Mouse (Mus musculus) limb, embryonic 13.5 days (tissue): Measurements from ENCODE around the gene Rab3b. TPM values are rescaled to one million over a fixed set of nuclear protein-coding genes. Genes with fewer than 3 reads are reported as not detected.

Source experiments
- ATAC-seq: fragments of 200-750 bp; cut with Nextera tagmentation; 2 replicates; pipeline ENCODE4 v1.8.0; 2017; ENCODE audit warnings: low read depth, moderate number of reproducible peaks, moderate TSS enrichment; ENCODE audit not compliant: low FRiP score
- H3K27ac ChIP-seq: fragments of 300-500 bp; sonication (generic); 2 replicates; pipeline ENCODE4 v1.5.1; 2015; ENCODE audit warnings: inconsistent platforms, mild to moderate bottlenecking, moderate library complexity
- H3K27me3 ChIP-seq: fragments of 300-500 bp; sonication (generic); 2 replicates; pipeline ENCODE4 v1.6.1; 2015; ENCODE audit warnings: mild to moderate bottlenecking, inconsistent platforms
- H3K36me3 ChIP-seq: fragments of 300-500 bp; sonication (generic); 2 replicates; pipeline ENCODE4 v1.6.1; 2015; ENCODE audit warnings: inconsistent platforms, mild to moderate bottlenecking, moderate library complexity
- H3K4me1 ChIP-seq: fragments of 300-500 bp; sonication (generic); 2 replicates; pipeline ENCODE4 v1.6.1; 2015; ENCODE audit warnings: inconsistent platforms
- H3K4me2 ChIP-seq: fragments of 300-500 bp; sonication (generic); replicated peaks from 2 replicates; pipeline ENCODE4 v1.6.1; 2015; ENCODE audit warnings: inconsistent platforms, mild to moderate bottlenecking, moderate library complexity
- H3K4me3 ChIP-seq: fragments of 300-500 bp; sonication (generic); 2 replicates; pipeline ENCODE4 v1.5.1; 2015; ENCODE audit warnings: moderate library complexity, mild to moderate bottlenecking, inconsistent platforms
- H3K9ac ChIP-seq: fragments of 300-500 bp; sonication (generic); 2 replicates; pipeline ENCODE4 v1.6.1; 2015; ENCODE audit warnings: mild to moderate bottlenecking, inconsistent platforms
- H3K9me3 ChIP-seq: fragments of 300-500 bp; sonication (generic); 2 replicates; pipeline ENCODE4 v1.6.1; 2016; ENCODE audit warnings: inconsistent platforms
- WGBS: fragments of 180-500 bp; shearing (Covaris S2); methylation state at CpG from one replicate; pipeline ENCODE4 v1.1.7; 2015; 5-methylcytosine and 5-hydroxymethylcytosine counted together
- polyA plus RNA-seq: library from polyadenylated mRNA; unstranded; fragments of >200 nt; fragmentation: Nextera tagmentation; extraction: Ambion mirVana; gene quantifications from 2 replicates; pipeline ENCODE4 v1.2.1, GENCODE M21; 2015

The Rab3b gene
- polyA plus RNA-seq, 1 experiment from 2014 or later, result 19.7 TPM

DNA sequence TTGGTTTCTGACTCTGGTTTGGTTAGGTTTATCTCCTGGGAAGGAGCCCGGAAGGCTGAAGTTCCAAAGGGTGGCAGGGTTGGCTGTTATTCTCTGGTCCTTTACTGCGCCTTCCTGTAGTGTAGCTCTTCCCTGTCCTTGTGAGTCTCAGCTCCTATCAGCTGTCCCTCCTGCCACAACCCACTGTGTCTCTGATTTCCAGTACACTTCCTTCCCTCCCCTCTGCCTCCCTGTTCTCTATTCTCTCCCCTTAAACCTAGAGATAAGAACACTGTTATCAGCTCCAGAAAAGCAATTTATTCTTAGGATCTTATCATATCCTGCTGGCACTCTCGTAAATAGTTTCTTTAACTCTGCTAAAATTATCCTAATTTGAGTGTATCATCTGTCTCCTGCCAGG, 90.7 kb downstream of the Rab3b start:
- no peaks in the 10 kb centered on the region for H3K27me3 ChIP-seq
- H3K4me2 ChIP-seq, result no peak overlapping the region
- H3K4me3 ChIP-seq, result no peak overlapping the region
- H3K4me1 ChIP-seq, result no peaks in the 10 kb centered on the region
- no peaks in the 10 kb centered on the region for H3K9me3 ChIP-seq
- no peak for ATAC-seq
- H3K36me3 ChIP-seq, result no peaks in the 10 kb centered on the region
- no peak overlapping the region for H3K9ac ChIP-seq
- H3K27ac ChIP-seq, result no peak overlapping the region
- 89% methylated on average over 3 of the region's 3 CpGs for whole genome bisulfite sequencing

GRCm38 (mm10) chr4:108971054-108971453, 92.2 kb downstream of the Rab3b start:
- Histone ChIP-seq H3K9ac (no peak overlapping the region), H3K36me3 (no peaks in the 10 kb centered on the region), H3K9me3 (no peaks in the 10 kb centered on the region), H3K4me1 (no peaks in the 10 kb centered on the region), H3K4me2 (no peak overlapping the region), H3K4me3 (no peak overlapping the region), H3K27ac (no peak overlapping the region), H3K27me3 (no peaks in the 10 kb centered on the region)
- ATAC-seq, result no peak
- 76% methylated on average over 5 of the region's 5 CpGs for WGBS

GRCm38 (mm10) chr4:108976458-108977071, 97.7 kb downstream of the Rab3b start:
- H3K27ac ChIP-seq, result no peak overlapping the region
- no peaks in the 10 kb centered on the region for H3K9me3 ChIP-seq
- H3K4me3 ChIP-seq, result no peak overlapping the region
- H3K4me2 ChIP-seq, result no peak overlapping the region
- H3K36me3 ChIP-seq, result no peaks in the 10 kb centered on the region
- ATAC-seq, result no peak
- no peaks in the 10 kb centered on the region for H3K4me1 ChIP-seq
- H3K9ac ChIP-seq, result no peak overlapping the region
- 43% methylated on average over 6 of the region's 6 CpGs for WGBS
- H3K27me3 ChIP-seq, result no peaks in the 10 kb centered on the region

- Histone ChIP-seq H3K36me3 (no peaks in the 10 kb centered on the region), H3K4me1 (no peaks in the 10 kb centered on the region), H3K4me2 (no peak overlapping the region), H3K9ac (no peak overlapping the region), H3K4me3 (no peak overlapping the region), H3K27me3 (no peaks in the 10 kb centered on the region), H3K9me3 (no peaks in the 10 kb centered on the region), H3K27ac (no peak overlapping the region)
- no peak for ATAC-seq
- WGBS, result 81% methylated on average over 1 of the region's 1 CpGs
These were observed 108.1 kb downstream of the Rab3b start for GRCm38 (mm10) chr4:108986833-108987472.

DNA sequence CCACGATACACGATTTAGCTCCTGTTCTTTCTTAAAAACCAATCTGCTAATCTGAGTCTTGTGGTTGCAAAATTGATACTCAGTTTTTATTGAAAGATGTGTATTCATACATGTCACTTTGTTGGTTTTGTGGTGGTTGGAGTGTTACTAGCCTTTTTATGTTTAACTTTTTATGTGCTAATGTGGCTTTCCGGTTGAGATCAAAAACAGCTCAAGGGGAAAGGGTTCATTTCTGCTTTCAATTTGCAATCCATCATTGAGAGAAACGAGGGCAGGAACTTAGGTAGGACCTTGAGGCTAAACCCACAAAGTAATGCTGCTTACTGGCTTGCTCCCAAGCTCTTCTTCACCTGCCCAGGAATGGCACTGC, 108.6 kb downstream of the Rab3b start:
- Histone ChIP-seq H3K27me3 (no peaks in the 10 kb centered on the region), H3K9me3 (no peaks in the 10 kb centered on the region), H3K4me2 (no peak overlapping the region), H3K36me3 (no peaks in the 10 kb centered on the region), H3K4me1 (no peaks in the 10 kb centered on the region), H3K27ac (no peak overlapping the region), H3K9ac (no peak overlapping the region), H3K4me3 (no peak overlapping the region)
- WGBS, result 53% methylated on average over 4 of the region's 4 CpGs
- ATAC-seq, result no peak

- Histone ChIP-seq H3K27ac (no peak overlapping the region), H3K9me3 (no peaks in the 10 kb centered on the region), H3K36me3 (no peaks in the 10 kb centered on the region), H3K4me3 (no peak overlapping the region), H3K4me2 (no peak overlapping the region), H3K4me1 (no peaks in the 10 kb centered on the region), H3K9ac (no peak overlapping the region), H3K27me3 (no peaks in the 10 kb centered on the region)
- 61% methylated on average over 2 of the region's 2 CpGs for WGBS
- ATAC-seq, result no peak
These were observed 110.6 kb downstream of the Rab3b start for GRCm38 (mm10) chr4:108989430-108989829.

- Histone ChIP-seq H3K27me3 (no peaks in the 10 kb centered on the region), H3K27ac (no peak overlapping the region)
These were observed 111.2 kb downstream of the Rab3b start for GRCm38 (mm10) chr4:108990032-108990431.

DNA sequence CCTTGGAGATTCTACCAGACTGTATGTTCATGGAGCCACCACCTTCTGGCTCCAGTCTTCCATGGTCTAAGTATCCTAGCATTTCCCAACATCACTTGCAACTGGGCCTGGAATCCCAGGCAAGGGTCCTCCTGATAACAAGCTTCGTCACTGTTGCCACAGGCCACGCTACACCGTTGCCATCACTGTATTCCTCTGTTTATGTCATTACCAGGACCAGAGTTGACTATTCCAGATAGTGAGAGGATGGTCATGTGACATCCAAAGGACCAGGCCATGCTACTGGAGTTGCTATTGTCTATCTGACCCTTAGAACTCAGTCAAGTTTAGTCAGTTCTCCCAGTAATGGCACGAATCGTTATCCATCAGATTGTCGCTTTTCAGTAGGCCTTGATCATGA, 111.7 kb downstream of the Rab3b start:
- Histone ChIP-seq H3K9ac (no peak overlapping the region), H3K27ac (no peak overlapping the region), H3K4me3 (no peak overlapping the region), H3K4me2 (no peak overlapping the region), H3K27me3 (no peaks in the 10 kb centered on the region), H3K4me1 (no peaks in the 10 kb centered on the region), H3K9me3 (no peaks in the 10 kb centered on the region), H3K36me3 (no peaks in the 10 kb centered on the region)
- WGBS, result 91% methylated on average over 6 of the region's 6 CpGs
- ATAC-seq, result no peak

More at GRCm38 (mm10) chr4:108990032-108990431, 111.2 kb downstream of the Rab3b start:
- no peaks in the 10 kb centered on the region for H3K36me3 ChIP-seq
- no peak for ATAC-seq
- H3K9me3 ChIP-seq, result no peaks in the 10 kb centered on the region
- no peak overlapping the region for H3K4me2 ChIP-seq
- H3K4me3 ChIP-seq, result no peak overlapping the region
- no peaks in the 10 kb centered on the region for H3K4me1 ChIP-seq
- no peak overlapping the region for H3K9ac ChIP-seq

DNA sequence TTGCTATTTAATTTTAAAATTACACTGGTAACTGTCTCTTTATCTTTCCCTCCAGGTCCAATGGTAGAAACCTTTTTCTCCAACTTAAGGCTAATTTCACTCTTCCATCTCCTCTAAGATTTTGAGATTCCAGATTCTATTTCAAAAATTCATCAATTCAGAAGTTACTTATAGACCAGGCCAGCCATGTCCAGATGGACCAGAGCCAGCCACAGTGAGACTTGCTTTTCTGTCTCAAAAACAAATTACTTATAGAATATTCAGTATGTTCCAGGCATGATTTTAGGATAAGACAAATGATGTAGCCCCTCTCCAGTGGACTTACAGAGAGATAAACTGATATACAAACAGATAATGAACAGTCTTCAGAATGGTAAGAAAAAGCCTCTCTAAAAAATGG, 112.9 kb downstream of the Rab3b start:
- no peak overlapping the region for H3K4me3 ChIP-seq
- H3K4me2 ChIP-seq, result no peak overlapping the region
- no peaks in the 10 kb centered on the region for H3K4me1 ChIP-seq
- H3K27me3 ChIP-seq, result no peaks in the 10 kb centered on the region
- ATAC-seq, result no peak
- no peak overlapping the region for H3K27ac ChIP-seq
- H3K9me3 ChIP-seq, result no peaks in the 10 kb centered on the region
- no peak overlapping the region for H3K9ac ChIP-seq
- no peaks in the 10 kb centered on the region for H3K36me3 ChIP-seq

Other genes with a start within 250 kb of the Rab3b start
- gene 3110021N24Rik, start 159.4 kb upstream of the Rab3b start, polyA plus RNA-seq, result 2.0 and 3.4 TPM in 2 replicates
- gene Zfyve9, start 98.3 kb upstream of the Rab3b start, polyA plus RNA-seq, result 5.7 and 6.7 TPM in 2 replicates
- gene Btf3l4, start 45.4 kb upstream of the Rab3b start, polyA plus RNA-seq, result 198 and 209 TPM in 2 replicates
- gene Txndc12, start 44.5 kb upstream of the Rab3b start, polyA plus RNA-seq, result 115 and 121 TPM in 2 replicates
- gene Kti12, start 31.3 kb upstream of the Rab3b start, polyA plus RNA-seq, result 49.6 and 50.5 TPM in 2 replicates
- gene A730015C16Rik, start 30.4 kb upstream of the Rab3b start, polyA plus RNA-seq, result 1.5 and 1.6 TPM in 2 replicates
- gene Nrd1, start 121.6 kb downstream of the Rab3b start, polyA plus RNA-seq, result 76.2 TPM in 2 replicates